Mouse (Mus musculus): ENCODE measurements at regions not wholly inside any gene's neighbourhood (a gene's known extent, or its start where the extent isn't known, plus 50 kb on each side); places are given as distances from the start of the nearest gene placed in this dataset.

DNA sequence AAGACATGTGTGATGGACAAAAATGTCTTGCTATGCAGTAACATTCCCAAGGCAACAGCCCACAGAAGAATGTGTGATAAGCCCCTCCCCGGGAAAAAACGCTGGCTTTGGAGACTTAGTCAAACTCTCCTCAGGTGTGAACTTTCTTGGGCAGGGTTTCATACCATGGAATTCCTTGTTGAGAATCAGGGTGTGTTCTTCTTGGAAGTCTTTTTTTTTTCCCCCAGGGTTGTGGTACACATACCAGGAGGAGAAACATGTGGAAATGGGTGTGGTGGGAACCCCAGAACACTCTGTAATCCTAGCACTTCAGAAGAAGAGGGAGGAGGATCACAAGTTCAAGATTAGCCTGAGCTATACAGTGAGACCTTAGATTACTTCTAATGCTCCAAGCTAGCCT, 228.3 kb downstream of the Cd83 start:
- in situ Hi-C loops (cut with MboI; ENCODE audit: low pct_unique_long_range_greater_than_20kb in 1 of 2, low sequenced_read_pairs in 2 of 2, unreplicated experiment in 1 of 2), result no loop called here

DNA sequence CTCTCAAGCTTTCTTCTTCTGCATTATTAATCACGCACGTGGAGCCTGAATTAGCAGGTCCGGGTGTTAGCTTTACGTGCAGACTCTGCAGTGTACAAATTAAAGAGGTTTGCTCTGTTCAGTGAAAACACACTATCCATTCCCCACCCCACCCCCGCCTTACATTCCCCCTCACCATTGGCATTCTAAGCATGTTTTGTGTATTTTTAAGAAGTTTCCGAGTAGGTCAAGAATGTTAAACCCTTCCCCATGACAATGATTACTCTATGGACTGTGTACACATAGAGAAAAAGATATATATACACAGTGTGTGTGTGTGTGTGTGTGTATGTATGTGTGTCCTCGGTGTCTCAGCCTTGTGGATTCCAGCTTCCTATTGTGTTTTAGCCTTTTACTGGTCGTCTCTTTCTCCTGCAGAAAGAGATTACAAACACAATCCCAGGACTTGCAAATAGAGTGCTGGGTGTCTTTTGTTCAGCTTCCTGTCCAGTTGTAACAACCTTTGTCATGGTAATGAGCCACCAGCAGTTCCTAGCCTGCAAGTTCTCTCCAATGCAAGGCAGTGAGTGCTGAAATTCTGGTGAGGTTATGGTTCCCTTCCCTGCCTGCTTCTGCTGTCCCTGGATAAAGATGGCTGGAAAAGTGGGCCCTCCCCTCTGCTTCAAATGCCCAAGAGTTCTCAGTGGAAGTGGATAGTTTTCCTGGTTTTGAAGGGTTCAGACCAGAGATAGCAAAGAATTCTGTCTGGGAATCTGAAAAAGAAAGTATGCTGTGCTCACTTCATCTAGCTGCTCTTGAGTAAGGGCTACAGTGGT, 234.1 kb downstream of the Cd83 start:
- in situ Hi-C loops (cut with MboI; ENCODE audit: low pct_unique_long_range_greater_than_20kb in 1 of 2, low sequenced_read_pairs in 2 of 2, unreplicated experiment in 1 of 2), result no loop called here

DNA sequence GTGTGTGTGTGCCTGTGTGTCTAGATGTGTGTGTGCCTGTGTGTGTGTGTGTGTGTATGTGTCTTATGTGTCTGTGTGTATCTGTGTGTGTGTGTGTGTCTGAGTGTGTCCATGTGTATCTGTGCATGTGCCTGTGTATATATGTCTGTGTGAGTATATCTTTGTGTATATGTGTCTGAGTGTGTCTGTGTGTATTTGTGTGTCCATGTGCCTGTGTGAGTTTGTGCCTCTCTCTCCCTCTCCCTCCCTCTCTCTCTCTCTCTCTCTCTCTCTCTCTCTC, 234.7 kb downstream of the Cd83 start:
- in situ Hi-C loops (cut with MboI; ENCODE audit: low pct_unique_long_range_greater_than_20kb in 1 of 2, low sequenced_read_pairs in 2 of 2, unreplicated experiment in 1 of 2), result no loop called here

DNA sequence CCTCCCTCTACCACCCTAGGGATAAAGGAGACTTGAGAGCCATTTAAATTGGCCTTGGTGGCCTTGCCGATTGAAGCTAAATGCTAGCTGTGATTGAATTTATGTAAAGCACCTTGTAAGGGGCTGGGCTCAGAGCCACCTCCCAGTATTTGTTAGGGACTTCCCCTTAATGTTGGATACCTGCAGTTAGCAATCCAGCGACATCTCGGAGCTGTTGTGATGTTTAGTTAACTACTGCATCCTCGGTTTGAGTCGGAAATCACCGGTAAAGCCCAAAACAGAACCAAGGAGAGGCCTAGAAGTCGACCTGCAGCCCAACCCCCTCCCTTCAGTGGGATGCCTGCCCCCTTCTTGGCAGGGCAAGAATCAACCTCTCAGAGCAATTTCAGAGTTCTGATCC, 236.3 kb downstream of the Cd83 start:
- in situ Hi-C loops (cut with MboI; ENCODE audit: low pct_unique_long_range_greater_than_20kb in 1 of 2, low sequenced_read_pairs in 2 of 2, unreplicated experiment in 1 of 2), result no loop called here

DNA sequence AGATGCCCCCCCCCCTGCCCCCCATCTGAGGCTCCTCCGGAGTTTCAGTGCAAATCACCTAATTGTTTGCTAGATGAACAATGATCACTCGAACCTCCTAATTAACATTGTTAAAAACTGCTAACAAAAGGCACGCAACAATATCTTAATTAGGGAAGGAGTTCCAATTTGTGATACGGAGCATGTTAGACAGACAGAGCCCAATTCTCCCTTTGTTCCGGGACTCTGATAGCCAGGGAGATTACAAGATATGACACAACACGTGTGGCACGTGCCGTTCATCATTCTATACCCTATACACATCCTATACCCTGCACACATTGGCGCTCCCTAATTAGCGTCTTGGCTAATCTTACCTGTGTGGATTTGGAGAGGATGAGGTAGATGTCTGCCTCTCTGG, 237.5 kb downstream of the Cd83 start:
- in situ Hi-C loops (cut with MboI; ENCODE audit: low pct_unique_long_range_greater_than_20kb in 1 of 2, low sequenced_read_pairs in 2 of 2, unreplicated experiment in 1 of 2), result no loop called here

DNA sequence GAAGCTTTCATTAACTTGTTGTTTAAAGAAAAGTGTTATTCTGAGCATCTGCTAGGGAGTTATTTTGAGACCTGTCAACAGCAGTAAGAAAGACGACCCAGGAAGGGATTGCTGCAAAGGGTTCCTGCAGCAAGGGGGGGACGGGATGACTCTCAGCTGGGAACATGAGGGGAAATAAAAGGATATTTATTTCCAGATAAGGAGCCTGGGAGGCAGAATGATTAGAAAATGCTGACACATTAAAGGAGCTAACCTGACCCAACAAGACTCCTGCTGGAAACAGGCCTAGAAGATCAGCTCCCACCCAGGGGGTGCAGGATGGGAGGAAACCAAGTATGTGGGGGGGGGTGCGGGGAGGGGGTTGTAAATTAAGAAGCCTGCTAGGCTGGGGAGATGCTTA, 240.0 kb downstream of the Cd83 start:
- in situ Hi-C loops (cut with MboI; ENCODE audit: low pct_unique_long_range_greater_than_20kb in 1 of 2, low sequenced_read_pairs in 2 of 2, unreplicated experiment in 1 of 2), result no loop called here

DNA sequence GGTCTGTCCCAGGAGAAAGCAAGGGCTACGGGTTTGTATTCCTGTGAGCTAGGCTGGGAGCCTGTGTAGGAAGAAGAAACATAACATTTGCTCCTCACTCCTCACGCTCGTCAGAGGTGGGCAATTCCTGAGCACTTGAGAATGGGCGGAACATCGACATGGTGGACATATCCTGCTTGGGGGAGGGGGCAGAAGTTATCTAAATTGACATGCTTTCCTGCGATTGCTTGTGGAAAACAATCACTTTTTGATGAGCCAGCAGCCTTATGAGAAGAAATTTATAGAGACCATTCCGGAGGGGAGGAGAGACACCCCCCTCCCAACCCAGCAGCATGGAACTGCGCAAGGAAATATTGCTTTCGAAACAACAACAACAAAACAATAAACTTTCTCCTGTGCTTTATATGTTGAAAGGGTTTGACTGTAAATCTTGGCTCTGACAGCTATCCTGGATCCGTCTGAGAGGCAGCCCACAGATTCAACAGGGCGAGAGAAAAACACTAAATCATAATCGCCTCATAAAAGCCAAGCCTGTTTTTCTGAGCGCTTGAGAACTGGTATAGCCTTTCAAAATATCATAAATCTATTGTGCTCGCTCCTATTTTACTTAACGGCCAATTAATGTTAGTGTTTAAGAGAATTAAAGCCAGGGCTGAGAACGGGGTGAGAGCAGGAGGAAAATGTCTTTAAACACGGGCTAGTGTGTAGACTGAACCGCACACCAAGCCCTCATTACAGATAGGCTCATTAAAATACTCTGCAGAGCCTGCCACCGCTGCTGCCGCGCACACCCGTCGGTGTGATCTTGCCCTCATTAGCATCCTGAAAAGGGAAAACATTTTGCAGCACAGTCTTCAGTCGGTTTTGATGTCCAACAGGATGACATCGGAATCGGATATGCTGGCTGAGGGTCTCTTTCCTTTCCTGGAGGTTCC, 242.0 kb downstream of the Cd83 start:
- in situ Hi-C loops (cut with MboI; ENCODE audit: low pct_unique_long_range_greater_than_20kb in 1 of 2, low sequenced_read_pairs in 2 of 2, unreplicated experiment in 1 of 2), result no loop called here

DNA sequence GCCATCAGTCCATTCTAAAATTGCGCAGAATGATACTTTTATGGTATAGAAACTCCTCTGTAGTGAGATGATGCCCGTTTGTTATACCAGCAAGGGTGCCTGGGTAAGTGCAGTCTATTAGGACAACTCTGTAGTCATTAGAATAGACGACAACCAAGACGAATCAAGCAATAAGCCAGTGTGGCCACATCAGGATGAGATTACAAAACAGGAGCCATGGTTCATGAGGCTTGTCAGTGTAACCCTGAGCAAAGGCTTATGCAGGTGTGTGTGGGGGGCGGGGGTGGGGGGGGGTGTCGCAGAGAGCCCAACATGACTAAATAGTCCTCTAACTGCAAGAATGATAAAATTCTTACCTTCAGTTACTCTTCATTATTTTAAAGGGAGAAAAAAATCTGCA, 243.5 kb downstream of the Cd83 start:
- in situ Hi-C loops (cut with MboI; ENCODE audit: low pct_unique_long_range_greater_than_20kb in 1 of 2, low sequenced_read_pairs in 2 of 2, unreplicated experiment in 1 of 2), result no loop called here

DNA sequence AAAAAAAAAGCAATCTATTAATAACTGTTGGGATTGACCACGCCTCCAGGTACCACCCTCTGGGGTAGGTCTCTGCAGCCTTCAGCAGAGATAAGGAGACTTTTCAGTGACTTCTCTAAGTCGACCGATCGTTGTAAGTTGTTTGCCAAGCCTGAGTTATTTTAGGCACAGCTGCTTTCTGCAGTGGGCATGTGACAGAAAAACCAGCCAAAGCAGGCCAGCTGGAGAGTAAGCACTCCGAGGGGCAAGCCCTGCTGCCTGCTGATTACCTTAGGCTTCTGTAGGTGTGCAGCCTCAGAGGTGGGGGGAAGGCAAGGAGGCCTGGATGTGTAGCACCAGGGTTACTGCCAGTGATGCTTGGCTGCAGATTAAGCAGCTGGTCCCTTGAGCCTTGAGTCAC, 246.0 kb downstream of the Cd83 start:
- in situ Hi-C loops (cut with MboI; ENCODE audit: low pct_unique_long_range_greater_than_20kb in 1 of 2, low sequenced_read_pairs in 2 of 2, unreplicated experiment in 1 of 2), result no loop called here

DNA sequence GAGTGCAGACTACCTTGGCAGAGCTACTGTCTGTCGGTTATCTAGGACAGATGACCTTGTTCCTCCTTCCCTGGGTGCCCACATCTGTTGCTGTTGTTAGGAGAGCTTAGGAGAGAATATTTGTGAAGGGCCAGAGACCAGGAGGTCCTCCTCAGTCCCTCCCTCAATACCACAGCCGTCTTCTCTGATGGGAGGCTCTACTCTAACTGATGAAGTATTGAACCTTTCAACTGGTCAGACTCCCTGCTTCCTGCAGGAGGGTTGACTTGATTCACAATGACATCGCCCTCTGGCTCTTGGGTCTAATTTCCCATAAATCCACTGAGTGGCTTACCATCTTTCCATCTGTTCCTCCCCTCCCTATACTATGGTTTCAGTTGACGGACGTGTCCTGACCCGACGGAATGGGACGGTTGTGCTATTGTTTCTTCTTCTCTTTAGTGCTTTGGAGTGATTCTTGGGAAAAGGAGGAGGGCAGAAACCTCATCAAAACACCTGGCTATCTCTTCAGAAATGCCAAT, 253.3 kb downstream of the Cd83 start:
- in situ Hi-C loops (cut with MboI; ENCODE audit: low pct_unique_long_range_greater_than_20kb in 1 of 2, low sequenced_read_pairs in 2 of 2, unreplicated experiment in 1 of 2), result no loop called here

DNA sequence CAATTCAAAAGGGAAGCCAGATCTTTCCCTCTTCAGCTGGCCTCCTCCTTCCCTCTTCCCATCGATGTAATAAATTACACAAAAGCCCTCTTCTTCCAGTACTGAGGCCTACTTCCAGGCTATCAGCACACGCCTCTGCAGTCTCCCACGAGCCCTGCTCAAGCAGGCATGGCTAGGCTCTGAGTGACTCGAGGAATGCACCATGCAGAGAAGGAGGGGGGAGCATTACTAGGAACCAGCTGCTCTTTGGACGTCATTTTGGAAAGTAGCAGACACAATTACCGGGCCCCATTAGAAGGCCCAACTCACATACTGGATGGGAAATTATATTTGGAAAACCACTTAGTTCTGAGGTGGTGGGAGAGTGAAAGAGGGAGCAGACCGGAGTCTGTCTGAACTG, 253.7 kb downstream of the Cd83 start:
- in situ Hi-C loops (cut with MboI; ENCODE audit: low pct_unique_long_range_greater_than_20kb in 1 of 2, low sequenced_read_pairs in 2 of 2, unreplicated experiment in 1 of 2), result no loop called here

DNA sequence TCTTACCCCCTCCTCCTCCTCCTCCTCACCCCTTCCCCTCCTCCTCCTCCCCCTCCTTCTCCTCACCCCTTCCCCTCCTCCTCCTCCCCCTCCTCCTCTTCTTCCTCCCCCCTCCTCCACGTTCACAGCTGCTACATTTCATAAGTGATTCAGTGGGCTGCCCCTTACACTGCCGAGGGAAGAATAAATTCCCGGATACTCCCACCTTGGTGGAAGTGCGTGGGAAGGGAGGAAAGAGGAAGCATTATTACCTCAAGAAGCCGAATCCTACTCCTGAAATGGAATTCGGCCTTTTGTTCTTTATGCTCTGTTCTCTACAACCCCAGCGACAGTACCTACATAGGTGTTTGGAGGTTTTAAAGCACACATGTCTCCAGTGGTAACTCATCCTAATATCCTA, 256.1 kb downstream of the Cd83 start:
- in situ Hi-C loops (cut with MboI; ENCODE audit: low pct_unique_long_range_greater_than_20kb in 1 of 2, low sequenced_read_pairs in 2 of 2, unreplicated experiment in 1 of 2), result no loop called here

DNA sequence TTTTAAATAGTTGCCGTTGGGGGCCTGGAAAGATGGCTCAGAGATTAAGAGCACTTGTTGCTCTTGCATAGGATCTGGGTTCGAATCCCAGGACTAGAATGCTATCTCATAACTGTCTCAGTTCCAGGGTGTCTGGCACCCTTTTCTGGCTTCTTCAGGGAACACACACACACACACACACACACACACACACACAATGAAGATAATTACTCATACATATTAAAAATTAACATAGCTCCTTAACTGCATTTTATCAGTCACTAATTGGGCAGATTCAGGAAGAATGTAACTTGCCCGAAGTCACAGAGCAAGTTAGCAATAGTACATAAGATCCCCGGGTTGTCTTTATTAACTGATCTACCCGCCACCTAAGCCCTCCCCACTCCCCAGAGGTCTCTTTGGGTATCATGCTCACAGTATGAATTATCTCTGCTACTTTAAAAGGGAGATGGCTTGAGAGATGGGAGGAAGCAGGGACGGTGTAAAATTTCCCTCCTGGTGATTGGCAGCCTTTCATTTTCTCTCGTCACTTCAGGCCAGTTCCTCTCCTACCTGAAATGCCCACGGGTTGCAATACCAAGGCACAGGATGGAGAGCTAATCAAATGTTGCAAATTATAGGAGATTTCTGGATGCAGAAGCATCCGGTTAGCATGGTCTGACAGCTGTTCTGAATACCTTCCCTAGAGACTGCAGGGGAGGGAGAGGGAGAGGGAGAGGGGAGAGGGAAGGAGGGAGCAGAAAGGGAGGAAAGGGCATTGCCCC, 258.3 kb downstream of the Cd83 start:
- in situ Hi-C loops (cut with MboI; ENCODE audit: low pct_unique_long_range_greater_than_20kb in 1 of 2, low sequenced_read_pairs in 2 of 2, unreplicated experiment in 1 of 2), result no loop called here

DNA sequence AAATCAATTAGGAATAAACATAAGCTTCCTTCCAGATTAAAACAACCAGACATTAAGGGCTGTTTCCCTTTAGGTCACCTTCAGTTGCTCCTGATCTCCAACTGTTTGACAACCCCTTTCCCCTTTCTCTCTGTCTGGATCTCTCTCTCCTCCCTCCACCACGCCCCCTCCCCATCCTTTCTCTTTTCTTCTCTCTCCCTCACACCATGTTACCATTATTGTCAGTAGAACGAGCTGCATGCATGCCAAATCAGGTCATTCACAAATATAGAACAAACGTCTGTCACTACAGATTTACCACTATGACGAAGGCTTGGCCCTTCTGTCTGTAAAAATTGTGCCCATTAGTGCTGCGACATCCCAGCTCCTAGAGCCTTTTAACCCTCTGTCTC, 258.9 kb downstream of the Cd83 start:
- in situ Hi-C loops (cut with MboI; ENCODE audit: low pct_unique_long_range_greater_than_20kb in 1 of 2, low sequenced_read_pairs in 2 of 2, unreplicated experiment in 1 of 2), result no loop called here

DNA sequence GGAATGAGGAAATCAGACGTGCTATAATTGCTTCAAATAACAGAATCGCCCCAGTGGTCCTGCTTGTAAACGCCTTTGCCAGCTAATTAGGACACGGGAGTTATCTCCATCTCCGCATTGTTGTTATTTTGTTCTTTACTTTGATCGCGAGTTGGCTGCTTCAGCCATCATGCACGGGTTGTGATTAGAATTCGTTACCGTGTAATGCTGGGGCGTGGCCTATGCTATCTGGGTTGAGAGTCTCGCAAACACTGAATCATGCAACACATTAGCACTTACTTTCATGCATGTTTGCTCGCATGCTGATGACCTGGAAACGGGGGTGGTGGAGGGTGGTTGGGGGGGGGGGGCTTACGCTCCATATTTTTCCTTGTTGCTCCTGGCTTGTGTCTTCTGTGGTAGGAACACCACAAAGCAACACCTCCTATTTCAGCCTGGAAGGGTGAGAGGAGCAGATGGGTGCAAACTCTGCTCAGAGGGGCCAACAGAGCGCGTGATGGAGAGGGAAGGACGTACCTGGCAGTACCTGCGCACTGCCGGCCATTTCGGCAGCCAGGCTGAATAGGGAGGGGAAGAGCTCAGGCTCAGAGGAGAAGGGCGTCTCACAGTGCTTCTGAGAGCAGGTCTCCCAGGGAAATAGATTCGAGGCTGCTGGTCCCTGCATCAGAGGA, 260.1 kb downstream of the Cd83 start:
- in situ Hi-C loops (cut with MboI; ENCODE audit: low pct_unique_long_range_greater_than_20kb in 1 of 2, low sequenced_read_pairs in 2 of 2, unreplicated experiment in 1 of 2), result no loop called here

DNA sequence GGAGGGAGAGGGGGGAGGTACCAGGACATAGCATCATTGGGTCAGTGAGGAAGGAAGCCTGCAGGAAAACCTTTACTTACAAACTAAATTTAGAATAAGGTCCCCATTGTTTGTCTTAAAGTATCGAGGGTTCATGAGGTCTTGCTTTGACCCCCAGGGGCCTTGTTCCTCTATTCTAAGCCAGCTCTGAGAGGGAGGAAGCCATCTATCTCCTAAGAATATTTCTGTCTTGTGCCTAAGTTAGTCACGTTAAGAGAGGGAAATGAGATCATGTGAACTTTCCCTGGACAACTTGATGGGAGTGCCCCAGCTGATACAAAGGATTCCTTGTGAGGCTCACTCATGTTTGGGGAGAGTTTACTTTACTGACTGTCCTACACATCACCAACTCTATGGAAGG, 261.9 kb downstream of the Cd83 start:
- in situ Hi-C loops (cut with MboI; ENCODE audit: low pct_unique_long_range_greater_than_20kb in 1 of 2, low sequenced_read_pairs in 2 of 2, unreplicated experiment in 1 of 2), result no loop called here

DNA sequence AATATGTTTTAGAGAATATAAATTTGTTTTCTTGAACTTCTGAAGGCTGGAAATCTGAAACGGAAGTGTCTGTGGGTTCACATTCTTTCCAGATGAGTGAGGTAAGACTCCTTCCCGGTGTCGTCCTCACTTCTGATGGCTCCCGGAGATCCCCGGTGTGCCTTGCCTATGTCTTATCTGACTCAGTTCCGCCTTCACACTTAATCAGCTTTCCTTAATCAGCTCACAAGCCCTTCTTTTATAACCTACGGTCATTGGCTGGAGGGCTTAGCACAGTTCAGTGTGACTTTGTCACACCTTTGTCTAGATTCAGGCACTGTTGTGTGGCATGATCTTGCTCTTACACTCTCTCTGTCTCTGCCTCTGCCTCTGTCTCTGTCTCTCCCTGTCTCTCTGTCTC, 269.6 kb downstream of the Cd83 start:
- in situ Hi-C loops (cut with MboI; ENCODE audit: low pct_unique_long_range_greater_than_20kb in 1 of 2, low sequenced_read_pairs in 2 of 2, unreplicated experiment in 1 of 2), result no loop called here

DNA sequence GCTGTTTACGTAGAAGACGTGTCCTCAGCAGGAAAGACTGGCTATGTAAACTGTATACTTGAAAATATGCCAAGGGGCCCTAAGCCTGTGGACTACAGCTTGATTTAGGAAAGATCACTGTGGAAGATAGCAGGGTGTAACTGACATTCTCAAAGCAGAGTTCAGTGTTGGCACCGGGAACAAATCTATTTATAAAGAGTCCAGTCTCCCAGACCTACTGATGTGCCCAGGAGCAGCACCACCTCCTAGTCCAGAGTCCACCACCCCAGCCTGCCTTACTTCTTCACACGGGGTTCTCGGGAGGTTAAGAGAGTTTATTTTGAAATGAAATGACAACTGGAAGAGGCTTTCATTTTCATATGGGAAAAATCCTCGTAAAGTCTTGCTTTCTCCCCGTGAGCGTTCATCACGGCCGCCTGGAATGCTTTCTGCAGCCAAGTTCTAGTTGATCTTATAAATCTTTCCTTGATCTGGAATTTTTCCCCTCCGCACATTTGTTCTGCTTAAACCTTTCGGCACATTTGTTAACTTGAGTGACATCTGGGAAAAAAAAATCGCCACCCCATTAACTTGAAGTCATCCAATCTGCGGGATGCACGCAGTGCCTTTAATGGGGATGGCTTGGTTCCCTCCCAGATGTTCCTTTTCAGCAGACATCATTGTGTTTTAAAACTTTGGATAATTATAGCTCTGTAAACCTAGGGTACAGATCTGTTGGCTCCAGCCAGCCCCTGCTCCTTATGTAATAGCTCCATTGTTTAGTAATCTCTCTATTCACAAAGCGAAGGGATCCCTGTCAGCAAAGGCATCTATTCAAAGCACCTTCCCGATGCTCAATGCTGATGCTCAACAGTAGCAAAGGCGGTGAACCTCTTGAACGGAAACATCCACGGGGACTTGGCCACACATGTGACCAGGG, 271.3 kb downstream of the Cd83 start:
- in situ Hi-C loops (cut with MboI; ENCODE audit: low pct_unique_long_range_greater_than_20kb in 1 of 2, low sequenced_read_pairs in 2 of 2, unreplicated experiment in 1 of 2), result no loop called here
